Mouse (Mus musculus) liver, adult 2 months (tissue): ENCODE data around the gene Atrnl1.

Source experiments
- CTCF ChIP-seq: fragments of 200-500 bp; IDR thresholded peaks from 2 replicates; pipeline ENCODE4 v1.5.1; 2011; ENCODE audit warnings: low read depth, low read length, control low read depth
- POLR2A ChIP-seq: fragments of 200-500 bp; IDR thresholded peaks from 2 replicates; pipeline ENCODE4 v1.6.1; 2011; ENCODE audit warnings: low read length, control low read depth; ENCODE audit not compliant: insufficient read depth; ENCODE audit errors: extremely low read depth

- TF ChIP-seq CTCF (no peak), POLR2A (no peak)
Measured at GRCm38 (mm10) chr19:57648202-57648943, 37.5 kb downstream of the Atrnl1 start.
